Mouse (Mus musculus): Measurements from ENCODE around the gene Mapkbp1. TPM values are rescaled to one million over a fixed set of nuclear protein-coding genes. Genes with fewer than 3 reads are reported as not detected.

Gene Mapkbp1
- polyA plus RNA-seq, 1 experiment from 2014 or later, result 4.5 TPM

GRCm38 (mm10) chr2:120013831-120014486 is 41.5 kb downstream of the Mapkbp1 start:
- peaks cover 45% of the 10 kb centered on the region for H3K36me3 ChIP-seq
- DNase-seq (ENCODE audit: low spot score), result no peak
- WGBS, result 94% methylated on average over 2 of the region's 2 CpGs
- no peaks in the 10 kb centered on the region for H3K9me3 ChIP-seq (replicated peaks)
- H3K27me3 ChIP-seq (ENCODE audit: low read depth, poor library complexity, severe bottlenecking), result no peaks in the 10 kb centered on the region
- H3K4me3 ChIP-seq, result no peak overlapping the region
- H3K4me1 ChIP-seq, result no peaks in the 10 kb centered on the region
- H3K27ac ChIP-seq, result no peak overlapping the region

DNA sequence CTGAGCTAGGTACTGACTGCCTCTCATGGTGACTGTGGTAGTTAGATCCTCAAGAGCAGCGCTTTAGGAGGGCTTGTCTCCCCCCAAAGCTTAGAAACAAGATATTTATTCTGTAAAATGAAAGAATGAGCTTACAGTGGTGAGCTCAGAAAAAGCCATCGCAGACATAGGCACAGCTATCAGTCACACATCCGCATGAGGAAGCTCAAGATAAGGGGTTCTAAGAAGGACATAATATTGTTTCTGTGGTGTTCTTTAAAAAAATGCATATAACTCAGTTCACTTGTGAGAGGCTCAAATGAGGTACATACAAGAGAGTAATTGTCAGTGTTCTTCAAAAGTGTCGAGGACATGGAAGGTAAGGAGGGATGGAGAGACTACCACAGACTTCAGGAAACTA is 43.4 kb downstream of the Mapkbp1 start:
- Histone ChIP-seq H3K4me3 (no peak overlapping the region), H3K36me3 (peaks cover 62% of the 10 kb centered on the region), H3K27me3 (ENCODE audit: low read depth, poor library complexity, severe bottlenecking) (no peaks in the 10 kb centered on the region), H3K9me3 (replicated peaks) (no peaks in the 10 kb centered on the region), H3K27ac (no peak overlapping the region), H3K4me1 (no peaks in the 10 kb centered on the region)
- DNase-seq (ENCODE audit: low spot score), result no peak
- WGBS, result 95% methylated on average over 4 of the region's 4 CpGs

DNA sequence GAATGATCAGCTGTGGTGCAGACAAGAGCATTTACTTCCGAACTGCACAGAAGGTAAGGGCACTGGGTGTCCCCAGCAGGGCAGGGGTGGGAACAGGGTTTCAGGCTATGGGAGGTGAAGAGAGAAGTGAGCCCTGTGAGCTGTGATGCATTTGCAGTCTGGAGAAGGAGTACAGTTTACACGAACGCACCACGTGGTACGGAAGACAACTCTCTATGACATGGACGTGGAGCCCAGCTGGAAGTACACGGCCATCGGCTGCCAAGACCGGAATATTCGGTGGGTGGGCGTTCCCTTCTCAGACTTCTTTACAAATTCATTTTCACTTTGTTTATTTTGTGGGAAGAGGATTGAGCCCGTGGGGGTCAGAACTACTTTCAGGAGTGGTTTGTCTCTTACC is 45.1 kb downstream of the Mapkbp1 start:
- WGBS, result 93% methylated on average over 12 of the region's 12 CpGs
- no peak for DNase-seq (ENCODE audit: low spot score)

DNA sequence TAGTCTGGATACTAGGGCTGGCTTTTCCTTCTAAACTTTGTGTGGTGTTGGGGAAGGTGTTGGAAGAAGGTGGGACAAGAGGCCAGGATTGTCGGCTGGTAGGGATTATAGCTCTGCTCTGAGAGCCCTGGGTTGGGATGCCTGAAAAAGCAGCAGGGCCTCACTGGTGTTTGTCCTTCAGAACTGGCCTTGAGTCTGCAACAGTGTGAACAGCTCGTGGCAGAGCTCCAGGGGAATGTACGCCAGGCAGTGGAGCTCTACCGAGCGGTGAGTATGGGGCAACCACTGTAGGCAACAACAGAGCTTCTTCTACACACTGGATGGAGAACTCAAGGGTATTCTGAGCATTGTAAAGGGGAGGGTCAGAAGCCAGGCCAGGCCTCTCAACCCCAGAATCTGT is 51.8 kb downstream of the Mapkbp1 start:
- 90% methylated on average over 5 of the region's 5 CpGs for WGBS
- DNase-seq (ENCODE audit: low spot score), result no peak
- Histone ChIP-seq H3K27me3 (ENCODE audit: low read depth, poor library complexity, severe bottlenecking) (no peaks in the 10 kb centered on the region), H3K4me3 (no peak overlapping the region), H3K36me3 (peaks cover 64% of the 10 kb centered on the region), H3K9me3 (replicated peaks) (no peaks in the 10 kb centered on the region), H3K4me1 (peaks cover 19% of the 10 kb centered on the region), H3K27ac (no peak overlapping the region)

More for the DNA sequence above, 45.1 kb downstream of the Mapkbp1 start:
- Histone ChIP-seq H3K4me3 (no peak overlapping the region), H3K36me3 (peaks cover 77% of the 10 kb centered on the region), H3K9me3 (replicated peaks) (no peaks in the 10 kb centered on the region), H3K4me1 (no peaks in the 10 kb centered on the region), H3K27me3 (ENCODE audit: low read depth, poor library complexity, severe bottlenecking) (no peaks in the 10 kb centered on the region), H3K27ac (no peak overlapping the region)

- peak within 1 kb of the TSS; percentile 88 for H3K4me3 ChIP-seq
- H3K4me1 ChIP-seq, result peaks cover 20% of the 10 kb centered on the region
- H3K9me3 ChIP-seq (replicated peaks), result no peaks in the 10 kb centered on the region
- peak; percentile 93 for DNase-seq (ENCODE audit: low spot score)
- H3K27ac ChIP-seq, result peak within 1 kb of the TSS; percentile 93
- 6% methylated on average over 50 of the region's 50 CpGs for WGBS
- peaks cover 66% of the 10 kb centered on the region for H3K36me3 ChIP-seq
- no peaks in the 10 kb centered on the region for H3K27me3 ChIP-seq (ENCODE audit: low read depth, poor library complexity, severe bottlenecking)
Observed at GRCm38 (mm10) chr2:120026984-120027949, 54.8 kb downstream of the Mapkbp1 start, which contains the start of the genes Jmjd7 and Gm28042. Gene Jmjd7, plus strand, starts transcription at chr2:120027483. Gene Gm28042, plus strand, starts transcription at chr2:120027493.

DNA sequence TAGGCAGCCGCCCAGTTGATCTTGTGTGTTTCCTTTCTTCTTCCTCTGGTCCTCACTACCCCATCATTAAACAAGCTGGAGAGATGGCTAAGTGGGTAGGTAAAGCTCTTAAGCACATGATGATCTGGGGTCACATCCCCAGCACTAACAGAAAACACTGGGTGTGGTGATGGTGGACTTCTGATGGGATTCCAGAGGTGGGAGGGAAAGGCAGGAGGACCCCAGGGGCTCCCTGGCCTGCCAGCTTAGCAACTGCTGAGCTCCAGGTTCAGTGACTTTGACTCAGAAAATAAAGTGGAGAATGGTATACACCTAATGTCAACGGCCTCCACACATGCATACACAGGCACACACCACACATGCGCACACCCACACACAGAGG is 55.4 kb downstream of the Mapkbp1 start:
- H3K4me3 ChIP-seq, result peak overlapping the region; percentile 88
- H3K4me1 ChIP-seq, result peaks cover 22% of the 10 kb centered on the region
- peak overlapping the region; percentile 93 for H3K27ac ChIP-seq
- no peaks in the 10 kb centered on the region for H3K9me3 ChIP-seq (replicated peaks)
- peaks cover 66% of the 10 kb centered on the region for H3K36me3 ChIP-seq
- no peak for DNase-seq (ENCODE audit: low spot score)
- WGBS, result 50% methylated on average over 3 of the region's 3 CpGs
- no peaks in the 10 kb centered on the region for H3K27me3 ChIP-seq (ENCODE audit: low read depth, poor library complexity, severe bottlenecking)

- H3K9me3 ChIP-seq (replicated peaks), result no peaks in the 10 kb centered on the region
- peaks cover 68% of the 10 kb centered on the region for H3K36me3 ChIP-seq
- no peaks in the 10 kb centered on the region for H3K27me3 ChIP-seq (ENCODE audit: low read depth, poor library complexity, severe bottlenecking)
- H3K4me1 ChIP-seq, result peaks cover 22% of the 10 kb centered on the region
- no peak overlapping the region for H3K27ac ChIP-seq
- DNase-seq (ENCODE audit: low spot score), result no peak
- H3K4me3 ChIP-seq, result no peak overlapping the region
- 92% methylated on average over 8 of the region's 8 CpGs for WGBS
Observed at GRCm38 (mm10) chr2:120030380-120030779, 57.9 kb downstream of the Mapkbp1 start.

- H3K27ac ChIP-seq, result no peak within 1 kb of the TSS
- WGBS, result 90% methylated on average over 12 of the region's 12 CpGs
- H3K36me3 ChIP-seq, result peaks cover 88% of the 10 kb centered on the region
- no peak for DNase-seq (ENCODE audit: low spot score)
- H3K9me3 ChIP-seq (replicated peaks), result no peaks in the 10 kb centered on the region
- H3K4me3 ChIP-seq, result no peak within 1 kb of the TSS
- peaks cover 11% of the 10 kb centered on the region for H3K4me1 ChIP-seq
- no peaks in the 10 kb centered on the region for H3K27me3 ChIP-seq (ENCODE audit: low read depth, poor library complexity, severe bottlenecking)
Observed at GRCm38 (mm10) chr2:120032726-120033467, 60.4 kb downstream of the Mapkbp1 start, which contains the start of gene Pla2g4b. Gene Pla2g4b, plus strand, starts transcription at chr2:120033417.

DNA sequence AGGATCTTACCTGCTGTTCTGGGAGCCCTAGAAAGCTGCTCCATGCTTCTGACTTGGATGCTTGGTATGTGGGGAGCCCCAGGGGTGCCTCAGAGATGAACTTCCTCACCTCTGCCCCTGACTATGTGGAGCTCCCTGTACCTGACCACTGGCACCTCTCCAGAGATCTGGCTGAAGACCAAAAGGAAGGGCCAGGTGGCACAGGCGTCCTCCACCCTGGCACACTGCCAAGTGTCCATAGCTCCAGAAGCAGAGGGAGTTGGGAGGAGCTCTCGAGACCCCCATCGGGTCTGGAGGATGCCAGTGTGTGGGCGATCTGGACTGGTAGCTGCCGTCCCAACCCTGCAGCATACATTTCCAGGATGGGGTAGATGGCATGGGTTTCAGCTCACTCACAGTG is 61.2 kb downstream of the Mapkbp1 start:
- WGBS, result 90% methylated on average over 5 of the region's 5 CpGs
- H3K4me3 ChIP-seq, result no peak overlapping the region
- H3K9me3 ChIP-seq (replicated peaks), result no peaks in the 10 kb centered on the region
- peaks cover 96% of the 10 kb centered on the region for H3K36me3 ChIP-seq
- 0 out of 2 replicates have a peak, but pooled peaks cover 4% of the 10 kb centered on the region for H3K4me1 ChIP-seq
- DNase-seq (ENCODE audit: low spot score), result no peak
- H3K27ac ChIP-seq, result no peak overlapping the region
- H3K27me3 ChIP-seq (ENCODE audit: low read depth, poor library complexity, severe bottlenecking), result no peaks in the 10 kb centered on the region

GRCm38 (mm10) chr2:120037744-120038143 is 65.2 kb downstream of the Mapkbp1 start:
- DNase-seq (ENCODE audit: low spot score), result no peak
- peaks cover 98% of the 10 kb centered on the region for H3K36me3 ChIP-seq

DNA sequence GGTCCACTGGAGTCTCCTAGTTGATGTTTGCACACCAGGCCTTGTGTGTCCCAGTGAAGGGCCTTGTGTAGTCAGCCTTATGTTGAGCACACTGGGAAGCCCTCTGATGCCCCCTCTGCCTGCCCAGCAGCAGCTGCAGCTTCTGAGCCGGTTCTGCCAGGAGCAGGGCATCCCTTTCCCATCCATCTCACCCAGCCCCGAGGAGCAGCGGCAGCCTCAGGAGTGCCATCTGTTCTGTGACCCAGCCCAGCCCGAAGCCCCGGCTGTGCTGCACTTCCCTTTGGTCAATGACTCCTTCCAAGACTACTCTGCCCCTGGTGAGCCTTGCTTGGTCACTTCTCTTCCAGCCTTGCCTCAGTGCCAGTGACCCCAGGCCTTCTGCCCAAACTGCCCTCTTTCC is 68.5 kb downstream of the Mapkbp1 start:
- no peaks in the 10 kb centered on the region for H3K27me3 ChIP-seq (ENCODE audit: low read depth, poor library complexity, severe bottlenecking)
- 87% methylated on average over 5 of the region's 5 CpGs for WGBS
- no peak for DNase-seq (ENCODE audit: low spot score)
- H3K9me3 ChIP-seq (replicated peaks), result no peaks in the 10 kb centered on the region
- peaks cover 15% of the 10 kb centered on the region; the same call in 1 of the 2 replicates for H3K4me1 ChIP-seq
- H3K4me3 ChIP-seq, result no peak overlapping the region
- H3K36me3 ChIP-seq, result peaks cover 67% of the 10 kb centered on the region
- no peak overlapping the region for H3K27ac ChIP-seq

More at GRCm38 (mm10) chr2:120037744-120038143, 65.2 kb downstream of the Mapkbp1 start:
- WGBS, result 96% methylated on average over 9 of the region's 9 CpGs
- no peaks in the 10 kb centered on the region for H3K27me3 ChIP-seq (ENCODE audit: low read depth, poor library complexity, severe bottlenecking)
- H3K4me3 ChIP-seq, result no peak overlapping the region
- H3K27ac ChIP-seq, result no peak overlapping the region
- H3K9me3 ChIP-seq (replicated peaks), result no peaks in the 10 kb centered on the region
- H3K4me1 ChIP-seq, result no peaks in the 10 kb centered on the region

DNA sequence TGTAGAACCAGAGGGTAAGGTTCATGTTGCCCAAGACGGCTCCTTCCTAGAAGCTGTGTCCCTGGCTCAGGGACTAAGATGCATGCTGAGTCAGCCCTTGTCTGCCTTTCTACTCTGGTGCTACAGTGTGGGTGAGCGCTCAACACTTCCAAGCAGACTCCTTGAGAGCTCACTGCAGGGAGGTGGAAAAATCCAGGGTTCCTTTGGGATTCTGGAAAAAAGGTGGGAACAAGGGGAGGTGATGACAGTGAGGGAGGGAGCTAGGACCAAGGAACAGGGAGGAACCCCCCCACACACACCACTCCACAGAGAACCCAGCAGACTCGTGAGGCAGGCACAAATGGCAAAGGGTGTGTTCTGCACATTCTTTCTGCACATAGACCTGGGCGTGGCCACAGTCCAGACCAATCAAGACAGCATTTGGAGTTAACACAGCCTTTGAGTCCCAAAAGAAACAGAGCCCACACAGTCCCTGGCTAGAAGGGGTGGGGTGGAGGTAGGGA is 71.7 kb downstream of the Mapkbp1 start:
- Histone ChIP-seq H3K27ac (no peak overlapping the region), H3K27me3 (ENCODE audit: low read depth, poor library complexity, severe bottlenecking) (no peaks in the 10 kb centered on the region), H3K9me3 (replicated peaks) (no peaks in the 10 kb centered on the region), H3K4me3 (no peak overlapping the region), H3K4me1 (peaks cover 25% of the 10 kb centered on the region), H3K36me3 (peaks cover 35% of the 10 kb centered on the region)
- no peak for DNase-seq (ENCODE audit: low spot score)
- WGBS, result 61% methylated on average over 4 of the region's 4 CpGs
